Mouse (Mus musculus): ENCODE results near the gene 1700029H14Rik.

GRCm38 (mm10) chr8:13601166-13601565, 38.9 kb upstream of the 1700029H14Rik start:
- TF ChIP-seq TCF12 (IDR thresholded peaks at IDR 0.05; ENCODE audit: insufficient read depth, poor library complexity, severe bottlenecking) (no peak), POLR2A (IDR thresholded peaks at IDR 0.05; ENCODE audit: insufficient read length, low read depth) (no peak), MAX (IDR thresholded peaks at IDR 0.05; ENCODE audit: low read depth) (no peak), E2F4 (IDR thresholded peaks at IDR 0.05; ENCODE audit: insufficient read depth) (no peak)
